Mouse (Mus musculus): Measurements from ENCODE around the gene Iqcf3. TPM values are rescaled to one million over a fixed set of nuclear protein-coding genes. Genes with fewer than 3 reads are reported as not detected.
"Not testable (repeated sequence)": the region's sequence is repeated elsewhere in the genome, so short reads cannot be mapped to it uniquely, and the experiment has no call there.

Gene Iqcf3
- total RNA-seq, 4 experiments from 2014 or later: not detected

- no peak for DNase-seq
Observed at GRCm38 (mm10) chr9:106504246-106504645, 57.2 kb downstream of the Iqcf3 start.

GRCm38 (mm10) chr9:106501846-106502245 is 59.6 kb downstream of the Iqcf3 start:
- no peak for DNase-seq

GRCm38 (mm10) chr9:106499667-106500066 is 61.8 kb downstream of the Iqcf3 start, which contains the start of gene Iqcf1:
Gene Iqcf1, plus strand, starts transcription at chr9:106499967.
- no peak for DNase-seq

GRCm38 (mm10) chr9:106487602-106488001 is 73.8 kb downstream of the Iqcf3 start:
- not testable (repeated sequence) for DNase-seq

- no peak for DNase-seq
Observed at GRCm38 (mm10) chr9:106485076-106485475, 76.4 kb downstream of the Iqcf3 start.

GRCm38 (mm10) chr9:106483606-106484005 is 77.8 kb downstream of the Iqcf3 start:
- no peak for DNase-seq

GRCm38 (mm10) chr9:106483136-106483535 is 78.3 kb downstream of the Iqcf3 start:
- DNase-seq: no peak

GRCm38 (mm10) chr9:106482578-106483115 is 78.8 kb downstream of the Iqcf3 start:
- no peak for DNase-seq

GRCm38 (mm10) chr9:106481676-106482075 is 79.8 kb downstream of the Iqcf3 start:
- no peak for DNase-seq

GRCm38 (mm10) chr9:106481075-106481474 is 80.4 kb downstream of the Iqcf3 start:
- DNase-seq: no peak

GRCm38 (mm10) chr9:106480541-106480940 is 80.9 kb downstream of the Iqcf3 start:
- DNase-seq: no peak

- no peak for DNase-seq
Observed at GRCm38 (mm10) chr9:106478101-106478500, 83.3 kb downstream of the Iqcf3 start.

GRCm38 (mm10) chr9:106477649-106478048 is 83.8 kb downstream of the Iqcf3 start:
- peak; percentile 5 for DNase-seq

GRCm38 (mm10) chr9:106476924-106477484 is 84.4 kb downstream of the Iqcf3 start, which contains the start of gene Parp3:
Gene Parp3, minus strand, starts transcription at chr9:106476949.
- DNase-seq: peak; percentile 100

GRCm38 (mm10) chr9:106476002-106476923 is 85.2 kb downstream of the Iqcf3 start:
- peak; percentile 66 for DNase-seq

- DNase-seq: peak; percentile 23
Observed at GRCm38 (mm10) chr9:106475663-106476001, 85.8 kb downstream of the Iqcf3 start, which contains the start of gene Rrp9. Gene Rrp9, plus strand, starts transcription at chr9:106475963.

GRCm38 (mm10) chr9:106475046-106475445 is 86.4 kb downstream of the Iqcf3 start:
- peak; percentile 29 for DNase-seq

- DNase-seq: peak; percentile 45
Observed at GRCm38 (mm10) chr9:106474456-106474855, 87.0 kb downstream of the Iqcf3 start.

GRCm38 (mm10) chr9:106473753-106474105 is 87.7 kb downstream of the Iqcf3 start:
- peak; percentile 7 for DNase-seq

GRCm38 (mm10) chr9:106473081-106473752 is 88.2 kb downstream of the Iqcf3 start:
- DNase-seq: peak; percentile 14

GRCm38 (mm10) chr9:106472321-106472720 is 89.1 kb downstream of the Iqcf3 start:
- DNase-seq: no peak

- peak; percentile 58 for DNase-seq
Observed at GRCm38 (mm10) chr9:106471892-106472291, 89.5 kb downstream of the Iqcf3 start.

Measured in adrenal gland, adult 8-10 months (tissue).